Mouse (Mus musculus) testis, adult 2 months (tissue): ENCODE measurements at regions not wholly inside any gene's neighbourhood (a gene's known extent, or its start where the extent isn't known, plus 50 kb on each side); places are given as distances from the start of the nearest gene placed in this dataset.

Source experiments
- CTCF ChIP-seq: fragments of 200-500 bp; IDR thresholded peaks from 2 replicates; pipeline ENCODE4 v1.5.1; 2012; ENCODE audit warnings: low read depth, mild to moderate bottlenecking, inconsistent platforms, low read length, moderate library complexity; ENCODE audit not compliant: control insufficient read depth, insufficient read depth, insufficient replicate concordance
- POLR2A ChIP-seq: fragments of 200-500 bp; IDR thresholded peaks from 2 replicates; pipeline ENCODE4 v1.6.1; 2012; ENCODE audit warnings: low read depth, mild to moderate bottlenecking, inconsistent platforms, low read length, moderate library complexity; ENCODE audit not compliant: control insufficient read depth

DNA sequence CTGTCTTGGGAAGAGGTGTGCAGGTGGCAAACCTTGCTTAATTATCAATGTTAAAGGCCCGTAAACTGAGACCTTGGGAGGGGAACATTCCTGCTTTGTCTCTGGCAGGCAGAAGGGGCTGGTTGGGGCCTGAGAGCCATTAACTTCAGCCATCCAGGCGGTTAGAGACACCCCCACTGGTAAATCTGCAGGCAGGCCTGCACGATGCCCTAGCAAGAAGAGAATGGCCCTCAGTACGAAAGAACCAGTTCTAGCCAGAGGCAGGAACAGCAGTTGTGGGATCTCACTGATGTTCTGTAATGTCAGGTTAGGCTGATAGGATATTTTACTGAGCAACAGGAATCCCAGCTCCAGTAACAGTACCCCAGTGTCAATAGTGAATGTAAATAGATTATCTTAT is 70.5 kb downstream of the Apip start:
- TF ChIP-seq POLR2A (no peak), CTCF (no peak)
